Mouse (Mus musculus): ENCODE results near the gene Ly6g5c.
"Not testable (repeated sequence)": the region's sequence is repeated elsewhere in the genome, so short reads cannot be mapped to it uniquely, and the experiment has no call there.

The Ly6g5c gene

GRCm38 (mm10) chr17:35105740-35106389, 2.2 kb upstream of the Ly6g5c start:
- intact Hi-C loops (cut with DNase I): loop anchor here (5.0 kb wide), 1 partner anchor 84 kb away; no protein-coding TSS in a partner anchor

GRCm38 (mm10) chr17:35106522-35106921, 1.6 kb upstream of the Ly6g5c start:
- intact Hi-C loops (cut with DNase I): loop anchor here (5.0 kb wide), 1 partner anchor 84 kb away; no protein-coding TSS in a partner anchor

GRCm38 (mm10) chr17:35111774-35112173, 3.7 kb downstream of the Ly6g5c start:
- intact Hi-C loops (cut with DNase I): no loop called here

- intact Hi-C loops (cut with DNase I): no loop called here
Observed at GRCm38 (mm10) chr17:35115046-35116019, 7.3 kb downstream of the Ly6g5c start, which contains the start of gene Ly6g5b. Ly6g5b (minus strand) TSS chr17:35115428.

GRCm38 (mm10) chr17:35120745-35121142, 12.7 kb downstream of the Ly6g5c start:
- intact Hi-C loops (cut with DNase I): no loop called here

GRCm38 (mm10) chr17:35121143-35121799, 13.2 kb downstream of the Ly6g5c start, which contains the start of gene Gpank1:
Gpank1 (plus strand) TSS chr17:35121455.
- intact Hi-C loops (cut with DNase I): no loop called here

GRCm38 (mm10) chr17:35121871-35122303, 13.8 kb downstream of the Ly6g5c start, which contains the start of gene Csnk2b:
Csnk2b (minus strand) TSS chr17:35122053.
- intact Hi-C loops (cut with DNase I): no loop called here

- intact Hi-C loops (cut with DNase I): not testable (repeated sequence)
Observed at GRCm38 (mm10) chr17:35123287-35123686, 15.2 kb downstream of the Ly6g5c start.

- intact Hi-C loops (cut with DNase I): not testable (repeated sequence)
Observed at GRCm38 (mm10) chr17:35124261-35124896, 16.3 kb downstream of the Ly6g5c start.

- intact Hi-C loops (cut with DNase I): no loop called here
Observed at GRCm38 (mm10) chr17:35125081-35125480, 17.0 kb downstream of the Ly6g5c start.

- intact Hi-C loops (cut with DNase I): no loop called here
Observed at GRCm38 (mm10) chr17:35125578-35125977, 17.5 kb downstream of the Ly6g5c start.

- intact Hi-C loops (cut with DNase I): no loop called here
Observed at GRCm38 (mm10) chr17:35126206-35126611, 18.1 kb downstream of the Ly6g5c start, which contains the start of gene D17H6S53E. D17H6S53E (plus strand) TSS chr17:35126373.

- intact Hi-C loops (cut with DNase I): no loop called here
Observed at GRCm38 (mm10) chr17:35127017-35127416, 18.9 kb downstream of the Ly6g5c start.

GRCm38 (mm10) chr17:35128996-35129395, 20.9 kb downstream of the Ly6g5c start:
- intact Hi-C loops (cut with DNase I): no loop called here

- intact Hi-C loops (cut with DNase I): no loop called here
Observed at GRCm38 (mm10) chr17:35131038-35131437, 23.0 kb downstream of the Ly6g5c start.

GRCm38 (mm10) chr17:35131500-35132173, 23.6 kb downstream of the Ly6g5c start, which contains the start of gene Apom:
Apom (minus strand) TSS chr17:35132050.
- intact Hi-C loops (cut with DNase I): no loop called here

GRCm38 (mm10) chr17:35132174-35132560, 24.1 kb downstream of the Ly6g5c start:
- intact Hi-C loops (cut with DNase I): no loop called here

GRCm38 (mm10) chr17:35133517-35133916, 25.4 kb downstream of the Ly6g5c start:
- intact Hi-C loops (cut with DNase I): no loop called here

- intact Hi-C loops (cut with DNase I): no loop called here
Observed at GRCm38 (mm10) chr17:35134801-35135590, 26.9 kb downstream of the Ly6g5c start, which contains the start of gene Bag6. Bag6 (plus strand) TSS chr17:35135178.

Data from adrenal gland (tissue).